Mouse (Mus musculus) hindbrain, embryonic 10.5 days (tissue): ENCODE measurements around the gene Gas2l1. TPM values are rescaled to one million over a fixed set of nuclear protein-coding genes. Genes with fewer than 3 reads are reported as not detected.

Source experiments
- DNase-seq: peaks from one replicate; pipeline ENCODE4 v3.0.0-alpha.2; 2017; ENCODE audit warnings: low spot score
- H3K27ac ChIP-seq: fragments of 300-500 bp; sonication (generic); 2 replicates; pipeline ENCODE4 v1.5.1; 2016; ENCODE audit warnings: mild to moderate bottlenecking, moderate library complexity
- H3K27me3 ChIP-seq: fragments of 300-500 bp; sonication (generic); 2 replicates; pipeline ENCODE4 v1.6.1; 2016; ENCODE audit warnings: mild to moderate bottlenecking; ENCODE audit not compliant: poor library complexity, insufficient read depth, severe bottlenecking
- H3K36me3 ChIP-seq: fragments of 300-500 bp; sonication (generic); 2 replicates; pipeline ENCODE4 v1.6.1; 2016; ENCODE audit warnings: mild to moderate bottlenecking, moderate library complexity
- H3K4me1 ChIP-seq: fragments of 300-500 bp; sonication (generic); replicated peaks from 2 replicates; pipeline ENCODE4 v1.6.1; 2016; ENCODE audit warnings: mild to moderate bottlenecking
- H3K4me3 ChIP-seq: fragments of 300-500 bp; sonication (generic); 2 replicates; pipeline ENCODE4 v1.5.1; 2016; ENCODE audit warnings: mild to moderate bottlenecking, moderate library complexity
- H3K9me3 ChIP-seq: fragments of 300-500 bp; sonication (generic); 2 replicates; pipeline ENCODE4 v1.6.1; 2016; ENCODE audit warnings: mild to moderate bottlenecking, moderate library complexity
- WGBS: fragments of 180-500 bp; shearing (Covaris S2); methylation state at CpG from one replicate; pipeline ENCODE4 v1.1.7; 2016; 5-methylcytosine and 5-hydroxymethylcytosine counted together
- polyA plus RNA-seq: library from polyadenylated mRNA; unstranded; fragments of >200 nt; fragmentation: Nextera tagmentation; extraction: Ambion mirVana; gene quantifications from 2 replicates; pipeline ENCODE4 v1.2.1, GENCODE M21; 2016

Gene Gas2l1
- polyA plus RNA-seq, 1 experiment from 2014 or later = 34.9 TPM

- Histone ChIP-seq H3K4me1 (peaks cover 75% of the 10 kb centered on the region), H3K27ac (peak overlapping the region; percentile 76; the same call in 1 of the 2 replicates), H3K9me3 (no peaks in the 10 kb centered on the region), H3K36me3 (peaks cover under 1% of the 10 kb centered on the region; the same call in 1 of the 2 replicates), H3K4me3 (peak overlapping the region; percentile 51), H3K27me3 (peaks cover 76% of the 10 kb centered on the region)
- WGBS = 10% methylated on average over 13 of the region's 13 CpGs
- DNase-seq = peak; percentile 20
Measured at GRCm38 (mm10) chr11:5062326-5062725, 2.8 kb downstream of the Gas2l1 start.

DNA sequence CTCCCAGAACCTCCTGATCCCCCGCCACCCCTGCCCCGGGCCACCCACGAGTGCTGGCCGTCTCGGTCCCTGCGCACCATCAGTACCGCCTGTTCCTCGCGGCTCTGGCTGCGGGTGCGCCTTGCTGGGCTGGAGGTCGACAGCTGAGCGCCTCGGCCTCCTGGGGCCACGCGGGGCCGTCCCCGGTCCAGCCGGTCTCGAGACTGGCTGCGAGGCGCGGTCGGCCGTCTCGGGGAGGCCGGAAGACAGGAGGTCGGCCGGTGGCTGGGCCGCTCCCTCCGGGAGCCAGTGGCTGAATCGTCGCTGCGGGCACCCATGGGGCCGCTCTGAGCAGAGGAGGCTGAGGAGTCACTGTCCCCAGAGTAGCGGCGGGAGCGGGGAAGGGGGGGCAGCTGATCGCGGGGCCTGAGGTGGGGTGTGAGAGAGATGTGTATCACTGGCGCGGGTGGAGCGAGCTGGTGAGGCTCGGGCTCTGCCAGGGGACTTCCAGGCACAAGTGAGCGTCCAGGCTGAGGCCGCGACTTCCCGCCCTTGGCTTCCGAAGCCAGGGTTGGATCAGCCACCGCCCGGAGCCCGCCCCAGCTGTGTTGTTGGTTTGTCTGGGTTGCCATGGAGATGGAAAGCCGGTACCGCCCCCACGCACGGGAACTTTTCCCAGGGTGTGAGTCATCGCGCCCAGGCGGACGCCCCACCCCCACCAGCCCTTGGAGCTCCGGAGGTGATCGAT is 3.6 kb downstream of the Gas2l1 start:
- H3K9me3 ChIP-seq = no peaks in the 10 kb centered on the region
- peaks cover 82% of the 10 kb centered on the region for H3K4me1 ChIP-seq
- peaks cover 84% of the 10 kb centered on the region for H3K27me3 ChIP-seq
- peak overlapping the region; percentile 51 for H3K4me3 ChIP-seq
- WGBS = 1% methylated on average over 62 of the region's 62 CpGs
- peak overlapping the region; percentile 76 for H3K27ac ChIP-seq
- peak; percentile 87 for DNase-seq
- H3K36me3 ChIP-seq = no peaks in the 10 kb centered on the region

DNA sequence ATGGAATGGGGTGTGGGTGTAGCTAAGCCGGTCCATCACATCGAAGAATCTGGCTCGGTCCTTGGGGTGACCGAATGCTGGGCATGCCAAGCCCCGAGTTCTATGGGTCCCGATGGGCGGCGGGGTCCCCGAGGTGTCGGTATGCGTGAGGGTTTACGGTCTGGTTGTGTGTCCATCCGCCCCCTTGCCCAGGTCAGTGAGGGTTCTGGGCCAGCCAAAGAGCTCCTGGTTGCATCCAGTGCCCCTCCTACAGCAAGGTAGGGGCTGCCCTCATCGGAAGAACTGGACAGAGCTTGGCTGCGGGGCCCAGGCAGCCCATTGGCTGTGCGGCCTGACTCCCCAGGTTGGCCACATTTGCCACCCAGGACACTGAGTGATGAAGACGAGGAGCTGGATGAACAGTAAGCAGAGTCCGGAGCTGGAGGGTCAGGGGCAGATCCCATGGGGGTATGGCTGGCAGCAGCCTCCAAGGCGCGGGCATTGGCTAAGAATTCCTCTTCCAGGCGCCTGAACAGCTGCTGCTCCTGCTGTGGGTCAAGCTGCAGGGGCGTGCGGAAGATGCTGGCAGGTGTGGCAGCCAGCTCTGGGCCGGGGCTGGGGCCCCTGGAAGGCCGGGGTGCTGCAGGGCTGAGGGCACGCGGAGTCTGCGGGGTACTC is 4.2 kb downstream of the Gas2l1 start:
- H3K4me1 ChIP-seq = peaks cover 89% of the 10 kb centered on the region
- WGBS = 43% methylated on average over 28 of the region's 28 CpGs
- H3K27ac ChIP-seq = 0 out of 2 replicates have a peak overlapping the region, but pooled peaks have one; percentile 17
- H3K9me3 ChIP-seq = no peaks in the 10 kb centered on the region
- peak overlapping the region; percentile 51 for H3K4me3 ChIP-seq
- DNase-seq = peak; percentile 59
- H3K36me3 ChIP-seq = no peaks in the 10 kb centered on the region
- peaks cover 91% of the 10 kb centered on the region for H3K27me3 ChIP-seq

GRCm38 (mm10) chr11:5059704-5060156 is 5.4 kb downstream of the Gas2l1 start:
- Histone ChIP-seq H3K27me3 (peaks cover 100% of the 10 kb centered on the region), H3K4me1 (peaks cover 88% of the 10 kb centered on the region), H3K27ac (no peak overlapping the region), H3K4me3 (peak overlapping the region; percentile 26), H3K9me3 (no peaks in the 10 kb centered on the region), H3K36me3 (no peaks in the 10 kb centered on the region)
- DNase-seq = peak; percentile 58
- WGBS = 8% methylated on average over 27 of the region's 27 CpGs

GRCm38 (mm10) chr11:5059230-5059629 is 5.9 kb downstream of the Gas2l1 start:
- H3K4me1 ChIP-seq = peaks cover 83% of the 10 kb centered on the region
- WGBS = 27% methylated on average over 14 of the region's 14 CpGs
- no peaks in the 10 kb centered on the region for H3K36me3 ChIP-seq
- H3K27ac ChIP-seq = no peak overlapping the region
- H3K9me3 ChIP-seq = no peaks in the 10 kb centered on the region
- H3K4me3 ChIP-seq = peak overlapping the region; percentile 26
- DNase-seq = peak; percentile 27
- peaks cover 96% of the 10 kb centered on the region for H3K27me3 ChIP-seq

- H3K36me3 ChIP-seq = no peaks in the 10 kb centered on the region
- 0 out of 2 replicates have a peak overlapping the region, but pooled peaks have one; percentile 2 for H3K4me3 ChIP-seq
- no peaks in the 10 kb centered on the region for H3K9me3 ChIP-seq
- peaks cover 91% of the 10 kb centered on the region for H3K27me3 ChIP-seq
- peaks cover 78% of the 10 kb centered on the region for H3K4me1 ChIP-seq
- H3K27ac ChIP-seq = no peak overlapping the region
- 29% methylated on average over 9 of the region's 9 CpGs for WGBS
- DNase-seq = peak; percentile 14
Measured at GRCm38 (mm10) chr11:5058783-5059182, 6.3 kb downstream of the Gas2l1 start.

DNA sequence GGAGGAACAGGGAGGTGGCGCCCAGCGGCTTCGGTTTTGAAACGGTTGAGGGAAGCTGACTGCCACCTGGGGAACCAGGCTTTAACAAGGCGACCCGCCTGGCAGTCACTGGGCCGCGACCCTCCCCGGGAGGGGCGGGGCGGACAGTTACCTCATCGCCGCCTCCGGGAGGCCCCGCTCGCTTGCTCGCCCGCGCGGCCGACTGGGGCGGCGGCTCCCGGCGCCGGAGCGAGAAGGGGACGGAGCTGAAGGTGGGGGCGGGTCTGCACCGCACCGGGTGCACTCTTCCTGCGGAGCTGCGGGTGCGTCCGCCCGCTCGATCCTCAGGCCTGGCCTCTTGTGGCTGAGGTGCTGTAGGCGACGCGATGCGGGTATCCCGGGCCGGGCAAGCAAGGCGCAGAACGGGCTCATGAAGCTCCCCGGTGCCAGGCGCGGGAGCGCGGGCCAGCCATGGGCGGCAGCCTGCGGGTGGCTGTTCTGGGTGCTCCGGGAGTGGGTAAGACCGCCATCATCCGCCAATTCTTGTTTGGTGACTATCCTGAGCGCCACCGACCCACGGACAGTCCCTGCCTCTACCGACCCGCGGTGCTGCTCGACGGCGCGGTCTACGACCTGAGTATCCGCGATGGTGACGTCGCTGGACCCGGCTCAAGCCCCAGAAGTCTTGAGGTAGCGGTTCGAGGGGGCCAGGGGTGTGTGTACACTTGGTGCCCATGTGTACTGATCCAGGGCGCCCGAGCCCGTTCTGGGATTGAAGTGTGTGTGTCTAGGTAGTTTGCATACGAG is 7.1 kb downstream of the Gas2l1 start, which contains the start of gene Rasl10a:
Rasl10a (plus strand) TSS at position 273 of the 786 bp plus-strand sequence.
- peak within 1 kb of the TSS; percentile 56 for H3K4me3 ChIP-seq
- no peaks in the 10 kb centered on the region for H3K36me3 ChIP-seq
- WGBS = 2% methylated on average over 77 of the region's 77 CpGs
- peak within 1 kb of the TSS; percentile 26; the same call in 1 of the 2 replicates for H3K27ac ChIP-seq
- DNase-seq = peak; percentile 51
- H3K4me1 ChIP-seq = peaks cover 71% of the 10 kb centered on the region
- H3K9me3 ChIP-seq = no peaks in the 10 kb centered on the region
- peaks cover 84% of the 10 kb centered on the region for H3K27me3 ChIP-seq

GRCm38 (mm10) chr11:5057541-5057855 is 7.6 kb downstream of the Gas2l1 start:
- 0 out of 2 replicates have a peak overlapping the region, but pooled peaks have one; percentile 26 for H3K27ac ChIP-seq
- WGBS = 13% methylated on average over 8 of the region's 8 CpGs
- no peaks in the 10 kb centered on the region for H3K9me3 ChIP-seq
- peaks cover 65% of the 10 kb centered on the region for H3K4me1 ChIP-seq
- H3K4me3 ChIP-seq = peak overlapping the region; percentile 56
- peaks cover 78% of the 10 kb centered on the region for H3K27me3 ChIP-seq
- H3K36me3 ChIP-seq = no peaks in the 10 kb centered on the region
- no peak for DNase-seq

- Histone ChIP-seq H3K4me3 (no peak overlapping the region), H3K27ac (no peak overlapping the region), H3K9me3 (no peaks in the 10 kb centered on the region), H3K4me1 (peaks cover 61% of the 10 kb centered on the region), H3K36me3 (no peaks in the 10 kb centered on the region), H3K27me3 (peaks cover 74% of the 10 kb centered on the region)
- DNase-seq = no peak
- WGBS = 46% methylated on average over 8 of the region's 8 CpGs
Measured at GRCm38 (mm10) chr11:5057064-5057463, 8.1 kb downstream of the Gas2l1 start.

DNA sequence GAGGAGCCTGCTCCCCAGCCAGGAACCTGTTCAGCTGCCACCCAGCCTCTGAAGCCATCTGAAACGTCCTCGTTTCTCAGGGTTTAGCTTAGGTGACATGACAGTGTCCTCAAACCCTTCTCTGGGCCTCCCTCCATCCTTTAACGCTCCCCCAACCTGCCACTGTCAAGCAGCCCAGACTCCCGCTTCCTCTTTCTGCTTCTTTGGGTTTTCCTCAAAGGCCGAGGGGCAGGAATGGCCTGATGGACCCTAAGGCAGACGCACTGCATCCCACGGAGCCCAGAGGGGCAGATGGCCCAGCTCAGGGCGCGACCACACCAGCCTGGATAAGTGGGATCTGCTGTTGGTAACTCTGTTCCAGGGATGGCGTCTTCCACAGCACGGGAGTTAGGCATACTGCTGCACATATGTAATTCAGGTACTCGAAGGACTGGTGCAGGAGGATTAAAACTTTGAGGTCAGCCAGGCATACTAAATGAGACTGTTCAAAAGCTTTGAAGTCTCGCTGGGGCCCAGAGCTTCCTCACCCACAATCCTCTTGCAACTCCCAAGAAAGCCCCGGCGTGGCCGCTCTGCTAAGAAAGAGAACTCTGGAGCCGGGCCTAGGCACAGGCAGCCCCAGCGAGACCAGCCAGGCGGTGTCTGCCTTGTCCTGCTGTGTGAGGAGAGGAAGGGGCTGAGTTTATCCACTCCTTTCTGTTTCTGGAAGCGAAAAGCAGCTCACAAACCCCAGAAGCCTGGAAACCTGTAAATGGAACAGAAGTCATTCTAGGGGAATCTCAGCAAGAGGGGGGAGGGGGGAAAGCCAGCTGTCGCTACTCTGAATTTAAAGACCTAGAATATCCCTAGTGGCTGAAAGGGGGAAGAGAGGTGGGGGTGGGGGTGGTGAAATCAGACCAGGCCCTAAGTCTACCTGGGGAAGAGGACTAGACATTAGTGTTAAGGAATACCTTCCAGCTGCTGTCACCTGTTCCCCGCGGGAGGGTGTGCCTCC is 8.9 kb downstream of the Gas2l1 start:
- peak; percentile 40 for DNase-seq
- H3K36me3 ChIP-seq = no peaks in the 10 kb centered on the region
- peaks cover 53% of the 10 kb centered on the region for H3K4me1 ChIP-seq
- H3K9me3 ChIP-seq = no peaks in the 10 kb centered on the region
- no peak overlapping the region; the same call in 1 of the 2 replicates for H3K27ac ChIP-seq
- WGBS = 30% methylated on average over 23 of the region's 23 CpGs
- peaks cover 66% of the 10 kb centered on the region for H3K27me3 ChIP-seq
- 0 out of 2 replicates have a peak overlapping the region, but pooled peaks have one; percentile 18 for H3K4me3 ChIP-seq

- Histone ChIP-seq H3K4me1 (peaks cover 44% of the 10 kb centered on the region), H3K4me3 (no peak overlapping the region), H3K27ac (no peak overlapping the region), H3K36me3 (no peaks in the 10 kb centered on the region), H3K9me3 (no peaks in the 10 kb centered on the region), H3K27me3 (peaks cover 55% of the 10 kb centered on the region)
- 69% methylated on average over 6 of the region's 6 CpGs for WGBS
- DNase-seq = no peak
Measured at GRCm38 (mm10) chr11:5054874-5055273, 10.3 kb downstream of the Gas2l1 start.
